Mouse (Mus musculus): ENCODE data around the gene Tlk1.

Gene Tlk1

GRCm38 (mm10) chr2:70790246-70790645 lies 35.3 kb downstream of the Tlk1 start:
- DNase-seq (ENCODE audit: low read depth, low spot score): no peak

- no peak for DNase-seq (ENCODE audit: low read depth, low spot score)
Observed at GRCm38 (mm10) chr2:70789331-70789730, 36.2 kb downstream of the Tlk1 start.

- no peak for DNase-seq (ENCODE audit: low read depth, low spot score)
Observed at GRCm38 (mm10) chr2:70784447-70784846, 41.1 kb downstream of the Tlk1 start.

- DNase-seq (ENCODE audit: low read depth, low spot score): no peak
Observed at GRCm38 (mm10) chr2:70783504-70783903, 42.0 kb downstream of the Tlk1 start.

- DNase-seq (ENCODE audit: low read depth, low spot score): no peak
Observed at GRCm38 (mm10) chr2:70779634-70780033, 45.9 kb downstream of the Tlk1 start.

GRCm38 (mm10) chr2:70776744-70777143 lies 48.8 kb downstream of the Tlk1 start:
- DNase-seq (ENCODE audit: low read depth, low spot score): no peak

GRCm38 (mm10) chr2:70764734-70765133 lies 60.8 kb downstream of the Tlk1 start:
- DNase-seq (ENCODE audit: low read depth, low spot score): no peak

GRCm38 (mm10) chr2:70762741-70763140 lies 62.8 kb downstream of the Tlk1 start:
- DNase-seq (ENCODE audit: low read depth, low spot score): no peak

GRCm38 (mm10) chr2:70752149-70752548 lies 73.4 kb downstream of the Tlk1 start:
- DNase-seq (ENCODE audit: low read depth, low spot score): no peak

GRCm38 (mm10) chr2:70751655-70752054 lies 73.9 kb downstream of the Tlk1 start:
- no peak for DNase-seq (ENCODE audit: low read depth, low spot score)

GRCm38 (mm10) chr2:70742588-70742987 lies 82.9 kb downstream of the Tlk1 start:
- no peak for DNase-seq (ENCODE audit: low read depth, low spot score)

- no peak for DNase-seq (ENCODE audit: low read depth, low spot score)
Observed at GRCm38 (mm10) chr2:70741901-70742300, 83.6 kb downstream of the Tlk1 start.

- DNase-seq (ENCODE audit: low read depth, low spot score): no peak
Observed at GRCm38 (mm10) chr2:70736008-70736407, 89.5 kb downstream of the Tlk1 start.

GRCm38 (mm10) chr2:70735534-70735933 lies 90.0 kb downstream of the Tlk1 start:
- no peak for DNase-seq (ENCODE audit: low read depth, low spot score)

GRCm38 (mm10) chr2:70727089-70727488 lies 98.4 kb downstream of the Tlk1 start:
- DNase-seq (ENCODE audit: low read depth, low spot score): no peak

- DNase-seq (ENCODE audit: low read depth, low spot score): no peak
Observed at GRCm38 (mm10) chr2:70723610-70724243, 101.8 kb downstream of the Tlk1 start.

GRCm38 (mm10) chr2:70710878-70711277 lies 114.7 kb downstream of the Tlk1 start:
- no peak for DNase-seq (ENCODE audit: low read depth, low spot score)

- no peak for DNase-seq (ENCODE audit: low read depth, low spot score)
Observed at GRCm38 (mm10) chr2:70710236-70710635, 115.3 kb downstream of the Tlk1 start.

- no peak for DNase-seq (ENCODE audit: low read depth, low spot score)
Observed at GRCm38 (mm10) chr2:70708986-70709730, 116.4 kb downstream of the Tlk1 start.

GRCm38 (mm10) chr2:70702403-70702802 lies 123.1 kb downstream of the Tlk1 start:
- DNase-seq (ENCODE audit: low read depth, low spot score): no peak

- no peak for DNase-seq (ENCODE audit: low read depth, low spot score)
Observed at GRCm38 (mm10) chr2:70701571-70701970, 124.0 kb downstream of the Tlk1 start.

- DNase-seq (ENCODE audit: low read depth, low spot score): no peak
Observed at GRCm38 (mm10) chr2:70700851-70701250, 124.7 kb downstream of the Tlk1 start.

- no peak for DNase-seq (ENCODE audit: low read depth, low spot score)
Observed at GRCm38 (mm10) chr2:70695712-70696111, 129.8 kb downstream of the Tlk1 start.

Data from skeletal muscle tissue, adult 2 months (tissue).